Mouse (Mus musculus): ENCODE measurements around the gene Ubl5.
A peak's percentile ranks its signal among the peaks of the same experiment; 100 is the strongest.

DNA sequence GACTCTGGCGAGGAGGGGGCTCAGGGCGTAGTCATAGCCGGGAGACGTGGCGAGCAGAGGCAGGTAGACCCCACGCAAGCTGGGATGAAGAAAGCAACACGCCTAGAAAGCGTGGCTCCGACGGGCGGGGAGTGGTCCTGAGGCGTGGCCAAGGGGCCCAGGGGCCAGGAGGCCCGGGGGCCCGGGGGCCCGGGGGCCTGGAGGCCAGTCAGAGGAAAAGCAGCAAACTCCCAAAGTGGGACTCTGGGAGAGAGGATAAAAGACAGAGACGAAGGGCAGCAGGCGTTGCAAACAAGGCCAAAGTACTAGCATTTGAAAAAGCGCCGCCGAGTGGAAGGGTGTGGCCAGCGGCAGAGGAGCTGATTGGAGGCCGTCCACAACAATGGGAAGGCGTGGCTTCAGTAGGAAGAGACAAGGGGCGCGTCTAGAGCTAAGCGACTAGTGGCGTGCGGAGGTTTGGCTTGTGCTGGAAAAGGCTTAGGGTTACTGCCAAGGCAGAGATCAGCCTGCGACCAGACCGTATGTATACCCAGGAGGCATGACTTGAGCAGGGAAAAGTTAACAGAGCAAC lies 303 bp downstream of the Ubl5 start:
- TF ChIP-seq MYOG (IDR thresholded peaks at IDR 0.05; ENCODE audit: control insufficient read depth in 1 of 3, insufficient read depth in 1 of 3, insufficient read length in 2 of 3, low read depth in 2 of 3) (no peak), POLR2A (IDR thresholded peaks at IDR 0.05; ENCODE audit: insufficient read length, low read depth) (peak; percentile 56), SRF (IDR thresholded peaks at IDR 0.05; ENCODE audit: control insufficient read depth, insufficient read length, low read depth) (peak; percentile 15), MAX (IDR thresholded peaks at IDR 0.05; ENCODE audit: low read depth) (no peak), CEBPB (IDR thresholded peaks at IDR 0.05; ENCODE audit: insufficient read depth, poor library complexity, severe bottlenecking) (no peak), USF1 (IDR thresholded peaks at IDR 0.05; ENCODE audit: low read depth) (no peak), E2F4 (IDR thresholded peaks at IDR 0.05; ENCODE audit: insufficient read depth) (peak; percentile 80), POLR2AphosphoS2 (IDR thresholded peaks at IDR 0.05; ENCODE audit: insufficient read length, low read depth) (peak; percentile 59), TCF12 (IDR thresholded peaks at IDR 0.05; ENCODE audit: insufficient read depth, poor library complexity, severe bottlenecking) (no peak), REST (IDR thresholded peaks at IDR 0.05; ENCODE audit: insufficient read depth, insufficient read length) (no peak), MYOD1 (IDR thresholded peaks at IDR 0.05; ENCODE audit: control insufficient read depth in 1 of 3, insufficient read length in 2 of 3, low read depth in 2 of 3) (no peak)
